ENCODE assay signal across 26 mouse cellular contexts in the genomic region with DNA sequence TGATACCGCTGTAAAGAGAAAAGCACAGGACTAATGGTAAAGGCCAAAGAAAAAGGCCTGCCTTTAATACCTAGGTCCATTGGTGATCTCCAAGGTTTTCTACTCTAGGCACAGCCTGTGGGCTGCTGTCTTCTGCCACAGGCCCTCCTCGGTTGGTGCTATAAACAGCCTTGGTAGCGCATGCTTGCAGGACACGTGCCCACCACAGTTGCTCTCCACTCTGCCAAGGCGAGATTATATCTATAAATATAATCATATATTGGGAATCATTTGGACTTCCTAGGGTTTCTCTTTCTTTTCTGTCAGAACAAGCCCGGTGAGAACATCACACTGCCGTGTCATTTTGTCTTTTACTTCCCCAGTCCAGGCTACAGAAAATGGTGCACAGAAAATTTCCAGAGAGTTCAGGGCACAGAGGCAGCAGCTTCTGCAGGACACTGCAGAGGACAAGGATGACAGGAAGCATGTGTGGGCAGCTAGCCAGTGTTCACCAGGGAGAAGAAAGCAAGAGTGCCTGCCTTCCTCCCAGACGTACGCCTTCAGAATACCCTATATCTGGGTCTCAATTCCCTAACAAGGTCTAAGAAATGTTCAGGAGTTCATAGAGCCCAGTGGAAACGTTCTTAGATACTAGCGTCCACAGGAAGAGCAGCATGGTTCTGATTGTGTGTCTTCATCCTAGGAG.
DNase-seq lines count a peak whose midpoint lies in the region; ATAC-seq and TF ChIP-seq lines count a peak whose summit lies in the region.
"Had no signal": no experiment of that assay in that cellular context is flagged by ENCODE, and none has a peak within 500 bp of the region (broad histone marks: within the 10 kb centered on the region; RNA-seq: fewer than 3 reads in every experiment).

No protein-coding gene starts in this region.

- ATAC-seq in megakaryocyte-erythroid progenitor cell, adult 5-6 weeks (replicated peaks; ENCODE audit: low FRiP score, low TSS enrichment, poor library complexity, severe bottlenecking), result no peak
- ATAC-seq: intestine, postnatal 0 days; Patski had no signal

- peak overlapping the region; percentile 68 for H3K27ac ChIP-seq in gastrocnemius, adult 2 months
- H3K27ac ChIP-seq in layer of hippocampus, adult 2 months, result 0 out of 2 replicates have a peak overlapping the region, but pooled peaks have one; percentile 61
- H3K27ac ChIP-seq: embryonic facial prominence, embryonic 13.5 days; heart, adult 2 months; limb, embryonic 12.5 days; neural tube, embryonic 12.5 days had no signal

- no peak for TF ChIP-seq CTCF in gastrocnemius, adult 2 months (IDR thresholded peaks at IDR 0.05)
- TF ChIP-seq CTCF in layer of hippocampus, adult 2 months (conservative IDR thresholded peaks at IDR 0.05), result no peak

- H3K4me3 ChIP-seq in gastrocnemius, adult 2 months, result no peak overlapping the region
- H3K4me3 ChIP-seq in layer of hippocampus, adult 2 months, result no peak overlapping the region
- H3K4me3 ChIP-seq: embryonic facial prominence, embryonic 13.5 days; erythroblast, embryonic 14.5 days; forebrain, embryonic 12.5 days; heart, adult 2 months; limb, embryonic 12.5 days; midbrain, embryonic 13.5 days; neural tube, embryonic 12.5 days had no signal

- intact Hi-C loops in gastrocnemius, adult 2 months (cut with DNase I), result no loop called here

- DNase-seq in gastrocnemius, adult 2 months, result peak; percentile 23
- DNase-seq in gastrocnemius, adult 18-20 months (ENCODE audit: low spot score), result no peak
- no peak for DNase-seq in layer of hippocampus, adult 2 months (ENCODE audit: low spot score in 2 of 2)
- DNase-seq in layer of hippocampus, postnatal 14 days (ENCODE audit: low spot score in 2 of 2), result no peak
- DNase-seq in lung, postnatal 36 days, result peak; percentile 39
- DNase-seq in lung, postnatal 25 days (ENCODE audit: low spot score), result no peak
- peak; percentile 60 for DNase-seq in brain, adult 2 months (ENCODE audit: low read depth, low spot score)
- DNase-seq: adrenal gland, postnatal 36 days; B cell, adult 2 months; cerebellum, adult 11 months; cerebellum, postnatal 36 days; embryo, embryonic 11 days; gastrocnemius, postnatal 25 days; kidney, postnatal 4 days; layer of hippocampus, adult 9-11 months; lung, adult 2 months had no signal

Comparison
In these comparisons a context has a peak if more than half of its experiments do, and no peak if none do; other contexts are left out.
1. DNase-seq: peak in gastrocnemius, adult 2 months (single experiment), lung, postnatal 36 days (single experiment) and brain, adult 2 months (single experiment); none in gastrocnemius, adult 18-20 months (single experiment), layer of hippocampus, adult 2 months (0 of 2), layer of hippocampus, postnatal 14 days (0 of 2) and lung, postnatal 25 days (single experiment).